Mouse (Mus musculus): ENCODE results near the gene Ctns. TPM values are rescaled to one million over a fixed set of nuclear protein-coding genes. Genes with fewer than 3 reads are reported as not detected.

Gene Ctns
- total RNA-seq, 2 experiments from 2014 or later: 15.4 to 24.9 TPM

DNA sequence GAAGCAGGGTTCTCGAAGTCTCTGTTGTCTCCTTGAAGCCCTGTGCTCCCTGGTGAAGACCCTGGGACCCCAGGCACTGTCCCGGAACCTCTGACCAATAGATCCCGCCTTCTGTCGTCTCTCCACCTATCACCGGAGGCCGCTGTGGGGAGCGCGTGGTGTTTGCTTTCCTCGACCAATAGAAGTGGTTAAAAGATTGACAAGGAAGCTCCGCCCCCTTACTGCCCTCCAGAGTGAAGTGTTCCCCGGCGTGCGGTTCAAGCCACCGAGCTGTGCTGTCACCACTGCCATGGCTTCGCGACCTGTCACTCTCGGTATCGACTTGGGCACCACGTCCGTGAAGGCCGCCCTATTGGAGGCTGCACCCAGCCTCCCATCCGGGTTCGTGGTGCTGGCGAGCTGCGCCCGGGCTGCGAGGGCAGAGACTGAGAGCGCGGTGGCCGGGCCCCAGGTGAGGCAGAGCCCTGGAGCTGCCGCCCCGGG lies 429 bp upstream of the Ctns start, which contains the start of gene Shpk:
Gene Shpk, plus strand, starts transcription at position 231 of the 483 bp plus-strand sequence.
- intact Hi-C loops (cut with DNase I): loop anchor here (1.0 kb wide), 1 partner anchor 22 kb away; the partner anchor contains the start of genes Emc6 and Tax1bp3
- peak; percentile 95 to 96 for DNase-seq (ENCODE audit: low spot score in 2 of 2)

DNA sequence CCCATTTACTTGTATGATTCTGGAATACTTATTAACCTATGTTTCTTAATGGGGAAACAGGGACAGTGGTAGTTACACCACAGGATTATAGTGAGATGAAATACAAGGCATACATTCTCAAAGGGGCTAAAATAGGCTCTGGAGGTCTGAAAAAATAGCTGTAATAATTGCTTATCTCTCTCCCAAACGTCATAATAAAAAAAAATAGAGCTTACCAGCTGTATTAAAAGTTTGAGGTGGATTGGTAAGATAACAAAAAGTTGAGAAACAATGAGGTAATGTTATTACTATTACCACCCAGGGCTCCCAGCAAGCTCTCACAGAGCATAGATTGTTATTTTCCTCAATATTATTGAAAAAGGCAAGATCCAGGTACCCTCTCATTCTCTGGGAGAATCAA lies 652 bp downstream of the Ctns start:
- intact Hi-C loops (cut with DNase I): no loop called here
- no peak for DNase-seq (ENCODE audit: low spot score in 2 of 2)

DNA sequence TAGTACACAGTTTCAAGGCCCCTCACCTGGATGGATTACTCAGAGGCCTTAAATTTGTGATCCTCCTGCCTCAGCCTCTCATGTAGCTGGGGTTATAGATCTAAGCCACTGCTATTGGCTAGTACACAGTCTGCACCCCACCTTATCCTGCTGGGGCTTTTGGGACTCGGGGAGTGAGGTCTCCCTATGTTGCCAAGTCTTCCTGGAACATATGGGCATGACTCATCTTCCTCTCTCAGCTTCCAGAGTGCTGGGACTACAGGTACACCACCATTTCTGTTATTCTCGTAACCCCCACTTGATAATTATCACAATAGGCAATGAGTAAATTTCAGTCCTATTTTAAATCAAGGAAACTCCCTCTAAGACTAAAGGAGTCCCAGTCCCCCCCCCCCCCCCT lies 4.4 kb downstream of the Ctns start:
- intact Hi-C loops (cut with DNase I): no loop called here
- DNase-seq (ENCODE audit: low spot score in 2 of 2): no peak

DNA sequence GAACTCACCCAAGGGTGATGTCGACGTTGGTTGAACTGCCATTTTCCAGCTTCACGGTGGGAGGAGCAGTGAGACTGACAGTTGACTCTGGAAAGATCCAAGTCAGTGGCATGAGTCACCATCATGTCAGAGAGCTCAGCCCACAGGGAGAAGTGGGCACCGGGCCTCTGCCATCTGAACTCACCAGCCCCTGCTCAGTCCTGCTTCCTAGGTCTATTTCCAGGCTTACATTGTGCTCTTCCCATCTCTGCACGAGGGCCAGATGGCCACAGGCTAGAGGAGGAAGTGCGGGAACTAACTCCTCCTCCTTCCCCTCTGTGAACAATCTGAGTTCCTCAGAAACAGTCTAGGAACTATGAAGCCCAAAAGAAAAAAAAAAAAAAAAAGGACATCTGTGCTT lies 5.8 kb downstream of the Ctns start:
- intact Hi-C loops (cut with DNase I): no loop called here
- no peak for DNase-seq (ENCODE audit: low spot score in 2 of 2)

DNA sequence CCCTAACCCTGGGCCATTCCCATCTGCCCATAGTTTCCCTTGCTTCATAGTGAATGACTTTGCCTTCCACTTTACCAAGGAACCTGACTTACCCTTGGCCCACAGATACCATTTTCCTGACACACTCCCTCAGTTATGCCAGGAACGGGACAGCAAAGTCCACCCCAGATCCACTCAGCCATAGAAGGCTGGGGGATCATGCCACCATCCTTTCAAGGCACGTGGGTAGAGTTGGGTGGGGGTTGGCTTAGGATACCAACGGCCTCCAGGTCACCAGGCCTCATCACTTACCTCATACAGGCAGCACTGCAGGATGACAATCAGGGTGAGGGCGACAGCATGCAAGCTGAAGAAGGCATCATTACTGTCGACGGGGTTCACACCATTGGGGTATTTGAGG lies 11.6 kb downstream of the Ctns start:
- no peak for DNase-seq (ENCODE audit: low spot score in 2 of 2)
- intact Hi-C loops (cut with DNase I): no loop called here

DNA sequence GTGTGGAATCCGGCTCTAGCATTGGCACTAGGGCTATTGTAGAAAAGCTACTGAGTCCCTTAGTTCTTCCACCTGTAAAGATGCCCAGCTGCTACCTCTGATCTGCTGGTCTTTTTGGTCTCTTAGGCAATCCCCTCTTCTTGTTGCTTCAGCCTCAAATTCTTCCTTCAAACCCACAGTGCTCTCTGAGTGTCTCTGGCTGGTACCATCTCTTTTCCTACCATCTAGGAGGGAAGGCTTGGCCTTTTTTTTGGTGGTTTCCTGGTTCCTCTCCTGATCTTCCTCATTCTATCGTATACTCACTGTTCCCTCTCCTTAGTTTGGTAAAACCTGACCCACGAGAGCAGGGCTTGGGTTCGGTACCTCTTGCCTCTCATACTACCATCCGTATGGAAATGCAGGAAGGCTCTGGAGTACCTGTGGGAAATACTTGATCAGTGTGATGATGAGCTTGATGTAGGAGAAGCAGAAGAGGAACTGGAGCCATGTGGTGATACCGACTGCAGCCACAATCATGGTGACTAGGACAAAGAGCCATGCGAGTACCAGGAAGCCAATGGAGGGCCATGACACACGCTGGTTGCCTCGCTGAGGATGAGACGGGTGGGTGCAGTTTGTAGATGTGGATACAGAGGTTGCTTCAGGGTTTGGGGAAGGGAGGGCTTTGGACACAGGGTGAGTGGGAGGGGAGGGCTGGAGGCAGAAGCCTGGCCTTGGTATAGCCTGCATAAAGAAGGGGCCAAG lies 12.8 kb downstream of the Ctns start:
- DNase-seq (ENCODE audit: low spot score in 2 of 2): no peak
- intact Hi-C loops (cut with DNase I): no loop called here

DNA sequence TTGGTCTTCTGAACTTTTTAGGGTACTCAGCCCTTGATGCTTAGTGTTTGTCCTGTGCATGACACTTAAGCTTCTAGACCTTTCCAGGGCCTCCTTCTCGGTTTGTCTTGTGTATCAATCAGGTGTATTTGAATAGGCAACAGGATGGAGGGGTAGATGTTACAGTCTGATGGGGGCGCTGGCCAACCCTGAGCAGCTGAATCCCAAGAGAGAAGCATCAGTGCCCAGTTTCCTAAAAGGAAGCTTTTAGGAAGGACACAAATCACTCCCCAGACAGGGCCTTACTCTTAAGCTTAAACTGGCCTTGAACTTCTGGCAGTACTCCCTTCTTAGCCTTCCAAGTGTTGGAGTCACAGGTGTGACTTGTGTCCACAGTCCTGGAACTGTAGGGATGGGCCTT lies 20.9 kb downstream of the Ctns start:
- no peak for DNase-seq (ENCODE audit: low spot score in 2 of 2)
- intact Hi-C loops (cut with DNase I): loop anchor here (1.0 kb wide), 1 partner anchor 21 kb away; the partner anchor contains the start of genes Ctns and Shpk

DNA sequence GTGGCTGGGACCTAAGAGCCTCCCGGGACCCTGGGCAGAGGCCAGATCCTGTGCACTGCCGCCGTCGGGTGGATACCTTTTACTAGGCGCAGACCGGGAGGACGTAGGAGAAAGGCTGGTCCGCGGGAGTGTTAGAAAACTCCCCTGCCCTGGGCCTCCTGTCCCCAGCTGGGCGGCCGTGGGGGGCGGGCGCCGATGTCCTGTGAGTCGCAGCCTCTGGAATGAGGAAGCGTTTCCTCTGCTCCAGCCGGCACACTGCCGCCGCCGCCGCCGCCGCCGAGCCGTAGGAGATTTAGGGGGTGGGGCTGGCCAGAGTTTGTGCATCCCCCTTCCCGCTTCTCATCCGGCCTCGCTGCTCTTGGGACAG lies 21.4 kb downstream of the Ctns start:
- intact Hi-C loops (cut with DNase I): loop anchor here (1.0 kb wide), 1 partner anchor 22 kb away; the partner anchor contains the start of genes Ctns and Shpk
- peak in 1 of 2 experiments; percentile 34 for DNase-seq (ENCODE audit: low spot score in 2 of 2)

DNA sequence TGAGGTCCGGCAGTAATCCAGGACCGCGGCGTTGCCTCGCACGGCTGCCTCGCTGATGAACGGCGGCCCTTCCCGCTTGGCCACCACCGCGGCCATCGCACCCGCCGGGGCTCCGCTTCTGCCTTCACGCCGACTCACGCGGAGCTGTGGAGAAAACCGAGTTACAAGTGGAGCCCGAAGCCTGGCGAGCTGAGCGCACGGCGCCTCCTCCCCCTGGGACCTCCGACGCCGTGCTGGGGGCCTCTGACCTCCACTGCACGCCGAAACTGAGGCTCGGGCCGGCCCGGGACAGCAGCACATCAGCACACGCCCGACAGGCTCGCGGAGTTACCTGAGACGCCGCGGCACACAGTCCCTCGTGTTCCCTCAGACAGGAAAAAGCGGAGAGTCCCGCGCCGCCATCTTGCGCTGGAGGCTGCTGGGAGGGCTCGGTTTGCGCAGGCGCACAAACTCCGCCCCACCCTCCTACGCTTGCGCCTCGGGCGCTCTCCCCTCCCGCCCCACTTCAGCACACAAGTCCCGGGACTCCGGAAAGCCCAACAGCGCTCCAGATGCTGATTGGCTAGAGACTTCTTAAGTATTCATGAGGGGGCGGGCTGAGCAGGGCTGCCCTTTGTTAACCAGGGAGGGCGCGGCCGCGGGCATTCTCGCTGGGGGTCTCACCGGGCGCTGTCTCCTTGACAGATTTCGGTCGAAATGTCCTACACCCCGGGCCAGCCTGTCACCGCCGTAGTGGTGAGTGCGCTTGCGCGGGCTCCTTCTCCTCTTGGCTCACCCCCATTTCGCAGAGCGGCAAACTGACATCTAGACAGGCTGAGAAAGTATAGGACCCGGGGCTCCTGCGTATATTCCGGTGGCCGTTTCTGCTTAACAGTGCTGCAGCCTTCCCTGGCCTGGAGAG lies 22.0 kb downstream of the Ctns start, which contains the start of the genes Emc6 and Tax1bp3:
Gene Emc6, minus strand, starts transcription at position 430 of the 901 bp plus-strand sequence.
Gene Tax1bp3, plus strand, starts transcription at position 476 of the 901 bp plus-strand sequence.
- peak; percentile 94 to 95 for DNase-seq (ENCODE audit: low spot score in 2 of 2)
- intact Hi-C loops (cut with DNase I): loop anchor here (1.0 kb wide), 2 partner anchors 22 to 1194 kb away; partner anchors contain the start of genes Ctns and Shpk

DNA sequence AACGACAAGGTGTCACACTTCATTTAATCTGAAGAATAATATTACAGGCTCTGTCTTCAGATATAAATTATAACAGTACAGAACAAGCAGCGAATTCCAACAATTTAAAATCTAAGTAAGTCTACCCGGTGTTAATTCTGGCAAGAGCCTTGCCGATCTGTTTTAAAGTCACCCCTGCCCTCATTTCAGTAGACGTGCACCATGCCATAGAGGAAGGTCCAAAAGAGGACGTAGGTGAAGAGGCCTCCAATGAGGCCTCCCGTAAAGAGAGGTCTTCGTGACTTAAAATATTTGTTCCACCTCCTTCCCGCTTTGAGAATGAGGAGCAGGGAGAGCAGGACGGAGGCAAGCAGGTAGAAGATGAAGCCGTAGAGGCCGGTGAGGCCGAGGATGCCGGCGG lies 22.7 kb downstream of the Ctns start:
- intact Hi-C loops (cut with DNase I): loop anchor here (1.0 kb wide), 1 partner anchor 1195 kb away; no protein-coding TSS in a partner anchor
- no peak for DNase-seq (ENCODE audit: low spot score in 2 of 2)

DNA sequence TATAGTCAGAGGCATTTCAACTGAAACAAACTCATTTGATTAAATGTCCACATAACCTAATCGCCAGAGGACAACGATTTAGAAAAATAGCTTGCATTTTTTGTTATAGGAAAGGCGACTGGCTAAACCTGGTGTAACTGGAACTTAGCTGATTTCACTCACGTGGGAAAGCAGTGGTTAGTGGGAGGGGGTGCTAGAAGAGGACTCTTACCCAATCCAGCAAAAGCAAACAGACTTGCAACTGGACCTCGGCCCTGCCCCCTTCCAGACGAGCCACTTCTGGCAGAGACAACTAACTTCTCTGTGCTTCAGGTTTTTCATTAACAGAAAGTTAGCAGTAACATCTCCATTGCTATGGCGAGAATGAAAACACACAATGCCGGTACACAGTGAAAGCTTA lies 23.2 kb downstream of the Ctns start:
- intact Hi-C loops (cut with DNase I): loop anchor here (1.0 kb wide), 1 partner anchor 1196 kb away; no protein-coding TSS in a partner anchor
- DNase-seq (ENCODE audit: low spot score in 2 of 2): no peak

DNA sequence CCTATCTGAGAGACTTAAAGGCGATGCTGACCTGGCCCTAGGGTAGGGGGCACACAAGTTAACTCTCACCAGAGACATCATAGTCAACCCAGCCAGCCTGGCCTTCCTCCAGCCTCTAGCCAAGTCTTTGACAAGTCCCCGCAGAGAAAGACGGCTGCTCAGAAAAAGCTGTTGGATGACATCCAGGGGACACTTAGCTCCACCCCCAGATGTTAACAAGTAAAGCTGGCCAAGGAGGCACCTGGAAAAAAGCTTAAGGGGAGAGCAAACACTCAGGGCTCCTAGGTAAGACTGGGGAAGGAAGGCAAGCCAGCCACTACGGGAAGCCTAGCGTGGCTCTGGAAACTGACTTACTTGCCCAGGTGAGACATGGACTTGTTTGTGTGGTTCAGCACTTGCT lies 26.7 kb downstream of the Ctns start:
- intact Hi-C loops (cut with DNase I): no loop called here
- DNase-seq (ENCODE audit: low spot score in 2 of 2): no peak

DNA sequence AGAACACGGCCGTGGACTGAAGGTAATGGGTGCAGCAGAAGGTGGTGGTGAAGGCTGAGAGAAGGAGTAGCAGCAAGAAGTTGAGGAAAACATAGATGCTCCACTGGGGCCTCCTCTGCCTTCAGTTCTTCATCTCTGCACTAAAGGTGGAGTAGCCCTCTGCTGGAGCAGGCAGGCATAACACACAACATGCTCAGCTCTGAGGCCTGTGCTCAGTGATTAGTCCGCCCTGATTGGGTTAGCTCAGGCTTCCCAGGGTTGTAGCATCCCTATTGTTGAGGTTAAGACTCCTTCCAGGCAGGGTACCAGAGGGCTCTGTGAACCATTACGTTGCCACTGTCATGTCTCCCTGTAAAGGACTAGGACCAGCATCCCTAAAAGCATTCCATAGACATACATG lies 29.6 kb downstream of the Ctns start:
- DNase-seq (ENCODE audit: low spot score in 2 of 2): peak; percentile 36 to 42
- intact Hi-C loops (cut with DNase I): no loop called here

DNA sequence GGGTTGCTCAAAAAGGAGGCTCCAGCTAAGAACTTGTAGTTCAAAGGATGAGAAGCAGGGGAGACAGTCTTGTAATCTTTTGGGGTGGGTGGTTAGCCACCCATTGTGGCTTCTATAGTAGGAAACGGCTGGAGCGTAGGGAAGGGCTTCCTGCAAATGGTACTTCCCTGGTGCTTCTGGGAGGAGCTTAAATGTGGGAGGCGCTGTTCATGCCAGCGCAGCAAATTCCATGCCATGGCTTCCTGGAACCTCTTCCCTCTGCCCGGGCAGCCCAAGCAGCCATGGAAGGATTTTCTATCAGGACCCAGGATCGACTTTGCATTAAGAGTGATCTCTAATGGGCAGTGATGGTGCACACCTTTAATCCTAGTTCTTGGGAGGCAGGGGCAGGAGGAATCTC lies 30.3 kb downstream of the Ctns start:
- intact Hi-C loops (cut with DNase I): no loop called here

DNA sequence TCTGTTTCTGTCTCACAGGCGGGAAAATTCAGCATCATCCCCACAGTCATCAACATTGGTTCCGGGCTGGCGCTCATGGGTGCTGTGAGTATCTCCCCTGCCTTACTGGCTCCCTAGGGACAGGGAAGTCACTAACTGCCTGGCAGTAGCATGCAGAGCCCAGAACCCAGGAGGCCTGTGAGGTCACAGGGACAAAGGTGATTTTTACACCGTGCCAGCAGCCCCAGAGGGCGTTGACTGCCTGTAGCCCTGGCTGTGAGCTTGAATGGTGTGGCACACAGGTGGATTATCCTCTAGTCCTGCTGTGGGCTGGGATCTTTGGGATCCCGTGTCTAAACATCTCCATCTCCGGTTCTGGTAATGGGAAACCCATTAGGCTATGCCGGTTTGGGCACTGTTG lies 30.8 kb downstream of the Ctns start:
- DNase-seq (ENCODE audit: low spot score in 2 of 2): no peak
- intact Hi-C loops (cut with DNase I): no loop called here

More for the DNA sequence above, 30.3 kb downstream of the Ctns start:
- no peak for DNase-seq (ENCODE audit: low spot score in 2 of 2)

DNA sequence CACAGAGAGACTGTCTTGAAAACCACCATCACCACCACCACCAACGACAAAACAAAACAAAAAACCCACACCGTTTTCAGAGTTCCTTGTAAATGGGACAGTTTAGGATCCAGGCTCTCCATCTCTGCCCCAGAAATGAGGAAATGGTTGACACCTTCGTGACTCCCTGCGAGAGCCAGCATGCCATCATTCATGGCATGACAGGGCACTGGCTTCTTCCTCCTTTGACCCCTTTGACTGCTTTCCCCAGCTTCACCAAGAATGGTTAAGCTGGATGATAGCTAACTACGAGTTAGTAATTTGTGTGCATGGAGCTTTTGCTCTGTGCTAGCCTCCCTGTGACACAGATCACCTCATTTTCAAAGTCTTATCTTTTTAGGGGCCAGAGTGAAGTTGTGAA lies 36.6 kb downstream of the Ctns start:
- no peak for DNase-seq (ENCODE audit: low spot score in 2 of 2)
- intact Hi-C loops (cut with DNase I): no loop called here

DNA sequence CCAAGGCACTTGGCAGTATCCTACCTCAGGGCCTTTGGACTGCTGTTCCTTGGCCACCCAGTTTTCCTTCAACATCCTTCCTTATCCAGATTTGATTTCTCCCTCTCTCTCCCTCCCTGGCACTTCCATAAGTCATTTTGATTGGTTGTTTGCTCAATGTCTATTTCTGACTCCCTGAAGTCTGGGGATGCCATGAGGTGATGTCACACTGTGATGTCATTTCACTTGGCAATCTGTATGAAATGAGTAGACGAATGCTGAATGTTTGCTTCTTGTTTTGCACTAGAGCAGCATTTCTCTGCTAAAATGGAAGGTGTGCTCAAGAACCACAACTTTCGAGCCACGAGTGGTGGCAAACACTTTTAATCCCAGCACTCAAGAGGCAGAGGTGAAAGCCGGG lies 37.2 kb downstream of the Ctns start:
- intact Hi-C loops (cut with DNase I): no loop called here
- no peak for DNase-seq (ENCODE audit: low spot score in 2 of 2)

DNA sequence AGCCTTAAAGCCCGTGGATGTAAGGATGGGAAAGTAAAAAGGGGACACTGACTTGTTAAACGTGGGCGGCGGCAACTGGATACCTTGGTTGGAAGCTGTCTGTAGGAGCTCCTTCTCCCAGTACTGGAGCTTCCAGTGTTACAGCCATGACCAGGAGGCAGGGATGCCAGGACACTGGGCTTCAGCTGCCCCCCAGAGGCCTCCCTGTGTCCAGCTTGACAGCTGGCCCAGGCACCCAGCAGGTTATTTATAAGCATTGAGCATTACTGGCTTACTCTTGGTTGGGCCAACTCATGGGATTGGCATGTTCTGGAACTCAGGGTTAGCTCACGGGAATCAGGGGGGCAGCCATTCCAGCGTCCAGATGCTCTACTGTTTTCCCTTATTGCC lies 38.0 kb downstream of the Ctns start:
- intact Hi-C loops (cut with DNase I): no loop called here
- no peak for DNase-seq (ENCODE audit: low spot score in 2 of 2)

DNA sequence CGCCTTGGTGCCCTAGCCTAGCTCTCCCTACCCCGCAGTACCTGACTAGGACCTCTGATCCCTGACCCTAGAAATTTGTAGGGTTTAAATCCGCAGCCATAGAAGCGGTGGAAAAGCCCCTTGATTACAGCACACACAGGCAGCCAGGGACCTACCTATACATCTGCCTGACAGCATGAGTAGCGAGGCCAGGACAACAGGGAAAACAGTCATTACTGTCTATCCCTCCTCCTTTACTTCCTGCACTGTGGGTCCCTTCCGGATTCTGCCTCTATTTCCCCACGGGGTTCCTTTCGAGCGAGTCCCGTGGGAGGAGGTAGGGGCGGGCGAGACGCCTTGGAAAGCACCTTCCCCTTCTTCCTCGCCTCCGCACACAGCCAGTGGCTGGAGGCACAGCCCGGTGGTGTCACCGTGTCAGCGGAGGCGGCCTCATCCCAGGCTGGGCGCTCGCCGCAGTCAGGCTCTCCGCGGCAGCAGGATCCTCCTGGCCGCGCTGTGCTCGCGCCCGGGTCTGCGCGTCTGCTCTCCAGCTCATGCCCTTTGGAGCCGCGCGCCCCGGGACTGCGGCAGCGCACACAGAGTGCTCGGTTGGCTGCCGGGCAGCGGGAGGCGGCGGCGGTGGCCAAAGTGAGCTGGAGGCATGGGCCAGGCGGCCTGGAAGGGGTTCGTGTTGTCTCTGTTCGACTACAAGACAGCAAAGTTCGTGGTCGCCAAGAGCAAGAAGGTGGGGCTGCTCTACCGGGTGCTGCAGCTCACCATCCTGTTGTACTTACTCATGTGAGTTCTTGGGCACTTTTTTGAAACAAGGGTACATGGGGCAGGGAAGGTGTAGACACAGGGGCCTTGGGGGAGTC lies 38.7 kb downstream of the Ctns start, which contains the start of gene P2rx5:
Gene P2rx5, plus strand, starts transcription at position 465 of the 854 bp plus-strand sequence.
- peak; percentile 15 to 18 for DNase-seq (ENCODE audit: low spot score in 2 of 2)
- intact Hi-C loops (cut with DNase I): no loop called here

Measured in left cerebral cortex, postnatal 36 days (tissue).